Mouse (Mus musculus): Measurements from ENCODE around the gene Slc22a3.

DNA sequence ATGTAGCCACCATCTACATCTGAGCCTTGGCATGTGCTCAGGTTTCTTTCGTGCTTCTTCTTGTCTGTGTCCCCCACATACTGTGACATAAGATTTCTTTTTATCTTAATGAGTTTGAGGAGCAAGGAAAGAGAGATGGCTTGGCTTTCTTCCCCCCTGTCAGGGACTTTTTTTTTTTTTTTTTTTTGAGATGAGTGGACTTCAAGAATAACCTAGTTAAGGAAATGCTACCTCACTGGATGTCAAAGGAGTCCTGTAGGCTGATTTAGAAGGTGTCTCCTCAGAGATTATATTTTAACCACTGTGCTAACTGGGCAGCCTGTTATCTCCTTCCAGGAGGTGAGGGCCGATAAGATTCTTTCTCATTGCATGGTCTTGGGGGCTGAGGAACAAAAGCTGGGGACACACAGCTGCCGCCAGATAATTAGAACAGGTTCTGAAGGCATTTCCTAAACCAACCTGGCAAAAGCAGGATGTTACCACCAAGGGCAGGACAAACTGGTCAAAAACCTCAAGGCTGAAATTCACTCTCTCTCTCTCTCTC, 133.8 kb downstream of the Slc22a3 start:
- TF ChIP-seq CTCF (IDR thresholded peaks at IDR 0.05; ENCODE audit: extremely low read depth, insufficient read depth, low read length) (no peak), POLR2A (IDR thresholded peaks at IDR 0.05; ENCODE audit: extremely low read depth, insufficient read depth, low read length) (no peak)

Data from cortical plate, adult 2 months (tissue).